Mouse (Mus musculus): ENCODE data around the gene Cenpj.

- TF ChIP-seq ZC3H11A (IDR thresholded peaks at IDR 0.05; ENCODE audit: borderline replicate concordance, low read depth, low read length) (no peak), MAFK (IDR thresholded peaks at IDR 0.05; ENCODE audit: insufficient read depth, low read depth, low read length) (no peak), HCFC1 (IDR thresholded peaks at IDR 0.05; ENCODE audit: borderline replicate concordance, insufficient read depth, low read length) (no peak), ZNF384 (IDR thresholded peaks at IDR 0.05; ENCODE audit: low read depth, low read length) (no peak)
Observed at GRCm38 (mm10) chr14:56575969-56576901, 1.0 kb upstream of the Cenpj start.

All from ES-E14 (cell line).